Mouse (Mus musculus): ENCODE results near the gene Gm4847. TPM values are rescaled to one million over a fixed set of nuclear protein-coding genes. Genes with fewer than 3 reads are reported as not detected.

Gene Gm4847
- total RNA-seq (2022) = not detected

- no peak for DNase-seq
Measured at GRCm38 (mm10) chr1:166647593-166647992, at the start of gene Gm4847. Gm4847 (minus strand) TSS chr1:166647693.

GRCm38 (mm10) chr1:166681745-166682144 is 34.3 kb upstream of the Gm4847 start, which contains the start of gene Fmo9:
Fmo9 (minus strand) TSS chr1:166681845.
- DNase-seq = no peak

- no peak for DNase-seq
Measured at GRCm38 (mm10) chr1:166669264-166669663, 21.8 kb upstream of the Gm4847 start.

GRCm38 (mm10) chr1:166660800-166661199 is 13.3 kb upstream of the Gm4847 start:
- DNase-seq = no peak

Small RNA genes within 50 kb of the gene (microRNA-seq; reads per million reads assigned to microRNA genes)
- gene Gm22992 = 0 reads per million in 2 experiments

Other genes with a start within 250 kb of the Gm4847 start
- gene Pogk, start 237.8 kb downstream of the Gm4847 start, total RNA-seq (2022) = 10 to 100 TPM; 30.0 to 43.1 (median 38.9) TPM
- not detected for gene Gm4846, start 150.1 kb downstream of the Gm4847 start, total RNA-seq (2022)
- not detected for gene Fmo9, start 34.2 kb upstream of the Gm4847 start, total RNA-seq (2022)